Mouse (Mus musculus) E14TG2a.4 (cell line): Measurements from ENCODE around the gene Slc4a3.

Experiments used
- CTCF ChIP-seq: conservative IDR thresholded peaks from 2 replicates; pipeline ENCODE4 v1.5.1; 2014; ENCODE audit warnings: low read length
- NANOG ChIP-seq: IDR thresholded peaks from 2 replicates; pipeline ENCODE4 v1.6.1; 2014; ENCODE audit warnings: borderline replicate concordance, low read length, mixed read lengths

DNA sequence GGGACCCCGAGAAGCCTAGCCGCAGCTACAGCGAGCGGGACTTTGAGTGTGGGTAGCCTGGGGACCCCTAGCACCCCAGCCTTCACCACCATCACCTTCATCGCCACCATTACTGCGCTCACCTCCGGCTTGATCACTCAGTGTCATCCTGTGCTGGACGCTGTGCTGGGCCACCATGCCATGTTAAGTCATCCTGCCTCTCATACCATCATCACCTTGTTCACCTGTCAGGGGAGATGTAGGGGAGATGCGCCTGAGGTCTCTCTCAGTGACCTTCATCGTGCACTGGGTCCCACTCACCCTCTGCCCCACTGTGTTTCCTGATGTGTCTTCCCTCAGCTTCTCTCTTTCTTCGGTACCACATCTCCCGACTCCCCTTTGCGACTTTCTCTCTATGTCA is 1.3 kb downstream of the Slc4a3 start:
- TF ChIP-seq CTCF (no peak), NANOG (no peak)
